Mouse (Mus musculus): ENCODE measurements at regions not wholly inside any gene's neighbourhood (a gene's known extent, or its start where the extent isn't known, plus 50 kb on each side); places are given as distances from the start of the nearest gene placed in this dataset.

DNA sequence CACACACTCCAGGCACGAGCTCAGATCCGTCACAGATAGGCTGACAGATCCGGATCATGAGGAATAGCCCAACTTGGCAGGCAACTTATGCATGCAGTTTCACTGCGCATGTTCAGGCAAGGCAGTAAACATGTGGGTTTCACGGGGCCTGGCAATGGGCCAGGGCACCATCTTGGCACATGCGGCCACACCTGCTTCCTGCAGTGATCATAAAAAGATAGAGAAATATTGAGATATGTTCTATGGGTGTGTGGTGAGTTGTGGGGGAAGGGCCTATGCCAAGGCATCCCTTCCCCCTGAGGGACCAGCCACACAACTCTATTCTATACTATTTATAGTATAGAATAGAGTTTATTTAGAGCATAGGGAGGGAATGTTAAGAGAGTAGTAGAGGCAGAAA, 647.3 kb upstream of the Diaph2 start:
- TF ChIP-seq CTCF (IDR thresholded peaks at IDR 0.05; ENCODE audit: low read depth) (no peak), EP300 (IDR thresholded peaks at IDR 0.05; ENCODE audit: low read depth) (no peak)

Data from liver, embryonic 14.5 days (tissue).